Mouse (Mus musculus): Measurements from ENCODE around the gene Hivep2.

Gene Hivep2

DNA sequence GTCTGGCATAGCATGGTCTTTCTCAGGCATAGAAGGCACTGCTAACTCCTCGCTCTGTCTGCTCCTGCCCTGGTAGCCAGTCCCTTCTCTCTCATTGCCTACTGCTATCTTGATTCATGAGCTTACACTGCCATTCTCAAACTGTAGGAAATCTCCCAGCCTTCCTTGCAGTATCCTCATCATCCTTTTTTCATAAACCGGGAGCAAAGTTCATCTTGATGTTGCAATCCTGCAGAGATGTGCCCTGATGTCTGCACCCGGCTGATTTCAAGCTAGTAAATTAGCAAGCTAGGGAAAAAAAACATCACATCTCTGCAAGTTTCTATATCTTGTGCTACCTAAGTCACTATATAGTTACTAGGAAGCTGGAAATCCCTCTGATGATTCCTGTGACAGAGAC, 179.0 kb downstream of the Hivep2 start:
- DNase-seq (ENCODE audit: low read depth, low spot score): no peak

DNA sequence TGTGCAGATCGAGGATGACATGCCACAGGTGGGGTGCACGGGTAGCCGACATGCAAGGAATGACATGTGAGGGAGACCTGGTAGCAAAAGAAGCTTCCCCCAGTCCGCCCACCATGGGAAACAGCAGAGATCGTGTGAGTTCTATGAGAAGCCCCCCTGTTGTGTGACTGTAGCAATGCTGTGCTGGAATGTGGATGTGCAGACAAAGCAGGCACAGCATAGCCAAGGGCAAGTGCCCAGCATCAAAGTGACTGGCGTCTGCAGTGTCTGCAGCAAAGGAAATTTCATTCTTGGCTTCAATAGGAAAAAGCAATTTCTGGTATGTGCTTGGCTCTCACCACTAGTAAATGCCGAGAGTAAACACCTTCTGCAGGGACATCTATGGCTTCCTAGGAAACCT, 199.0 kb downstream of the Hivep2 start:
- peak; percentile 43 for DNase-seq (ENCODE audit: low read depth, low spot score)

DNA sequence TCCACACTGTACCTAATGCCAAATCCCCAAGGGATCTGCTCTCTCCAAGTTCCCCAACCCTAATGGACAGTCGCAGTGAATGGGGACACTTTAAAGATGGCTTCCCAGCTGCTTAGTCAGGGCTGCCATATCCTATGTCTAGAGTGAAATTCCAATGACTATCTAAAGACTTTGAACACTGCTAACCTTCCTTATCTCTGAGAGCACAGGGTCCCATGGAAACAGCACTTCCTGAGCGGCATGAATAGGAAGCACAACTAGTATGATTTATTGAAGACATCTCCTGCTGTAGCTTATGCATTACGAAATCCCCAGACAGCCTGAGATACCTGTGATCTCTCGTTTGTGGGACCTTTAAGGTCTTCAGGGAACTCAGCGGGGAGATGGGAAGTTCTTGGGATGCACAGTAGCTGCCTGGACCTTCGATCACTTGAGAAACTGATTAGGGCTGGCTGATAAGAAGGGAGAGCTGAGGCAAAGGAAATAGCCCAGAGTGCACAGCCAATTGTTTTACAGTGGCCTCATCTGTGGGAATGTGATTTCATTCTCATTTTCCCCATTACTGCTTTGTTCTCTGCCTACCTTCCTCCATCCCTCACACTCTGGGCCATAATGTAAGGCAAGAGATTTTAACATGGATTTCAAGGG, 202.4 kb downstream of the Hivep2 start:
- no peak for DNase-seq (ENCODE audit: low read depth, low spot score)

DNA sequence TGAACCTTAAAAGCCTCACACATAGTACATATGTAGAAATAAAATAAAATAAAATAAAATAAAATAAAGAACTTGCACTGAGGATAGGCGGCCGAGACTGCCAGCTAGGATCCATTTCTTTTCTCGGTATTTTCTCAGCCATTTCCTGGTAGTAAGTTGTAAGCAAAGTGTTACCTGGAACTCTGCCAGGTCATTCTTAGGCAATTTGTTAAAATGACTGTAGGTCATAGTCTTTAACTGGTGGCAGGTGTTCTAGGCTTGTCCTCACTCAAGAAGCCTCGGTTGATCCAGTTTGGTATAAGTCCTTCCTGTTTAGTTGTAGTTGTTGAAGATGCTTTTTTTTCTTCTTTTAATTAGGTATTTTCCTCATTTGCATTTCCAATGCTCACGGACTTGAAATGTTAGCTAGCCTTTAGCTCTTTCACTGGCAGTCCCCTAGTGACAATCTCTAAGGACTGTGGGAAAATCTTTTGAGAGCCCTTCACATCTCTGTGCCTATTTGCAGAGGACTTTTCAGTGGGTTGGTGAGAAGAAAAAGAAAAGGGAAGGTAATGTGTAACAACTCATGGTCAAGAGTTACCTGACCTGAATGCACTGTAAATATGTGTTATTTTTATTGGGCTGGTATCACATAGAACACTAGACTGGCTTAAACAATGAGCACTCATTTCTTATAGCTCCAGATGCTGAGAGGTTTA, 203.1 kb downstream of the Hivep2 start:
- DNase-seq (ENCODE audit: low read depth, low spot score): no peak

GRCm38 (mm10) chr10:14174124-14174523, 208.2 kb downstream of the Hivep2 start:
- no peak for DNase-seq (ENCODE audit: low read depth, low spot score)

DNA sequence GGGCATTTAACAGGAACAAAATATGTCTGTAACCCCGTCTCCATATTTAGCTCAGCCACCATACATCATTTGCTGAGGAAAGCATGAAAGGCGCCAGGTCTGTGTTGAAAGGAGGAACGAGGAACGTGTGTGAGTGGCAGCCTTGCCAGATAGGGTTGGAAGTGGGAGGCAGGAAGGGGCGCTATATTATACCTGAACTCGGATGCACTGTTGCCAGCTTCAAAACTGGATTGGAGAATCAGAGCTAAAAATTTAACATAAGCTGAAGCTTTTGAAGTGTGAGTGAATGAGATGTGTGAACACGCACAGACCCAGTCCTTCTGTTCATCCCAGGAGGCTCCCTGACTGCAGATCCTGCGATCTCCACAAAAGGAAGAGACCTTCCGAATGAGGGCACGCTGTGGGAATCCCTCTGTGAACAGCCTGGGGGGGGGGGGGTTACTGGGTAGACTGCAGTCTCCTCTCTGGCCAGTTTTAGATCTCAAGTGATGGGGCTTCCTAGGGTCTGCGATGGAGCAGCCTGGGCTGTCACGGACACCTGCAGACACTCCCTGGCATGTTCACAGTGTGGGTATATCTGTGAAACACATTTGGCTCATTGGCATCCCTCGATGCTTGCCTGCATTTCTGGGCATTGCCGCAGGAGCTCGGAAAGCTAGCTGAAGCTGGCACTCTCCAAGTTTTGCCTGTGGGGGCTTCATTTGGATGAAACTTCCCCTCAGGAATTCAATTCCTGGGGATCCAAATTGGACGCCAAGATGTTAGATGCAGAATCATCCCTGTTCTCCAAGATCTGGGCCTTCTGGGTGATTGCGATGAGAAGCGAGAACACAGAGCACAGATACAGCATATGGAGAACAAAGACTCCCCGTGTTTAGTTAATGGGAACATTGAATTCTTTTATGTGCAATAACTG, 213.8 kb downstream of the Hivep2 start:
- no peak for DNase-seq (ENCODE audit: low read depth, low spot score)

DNA sequence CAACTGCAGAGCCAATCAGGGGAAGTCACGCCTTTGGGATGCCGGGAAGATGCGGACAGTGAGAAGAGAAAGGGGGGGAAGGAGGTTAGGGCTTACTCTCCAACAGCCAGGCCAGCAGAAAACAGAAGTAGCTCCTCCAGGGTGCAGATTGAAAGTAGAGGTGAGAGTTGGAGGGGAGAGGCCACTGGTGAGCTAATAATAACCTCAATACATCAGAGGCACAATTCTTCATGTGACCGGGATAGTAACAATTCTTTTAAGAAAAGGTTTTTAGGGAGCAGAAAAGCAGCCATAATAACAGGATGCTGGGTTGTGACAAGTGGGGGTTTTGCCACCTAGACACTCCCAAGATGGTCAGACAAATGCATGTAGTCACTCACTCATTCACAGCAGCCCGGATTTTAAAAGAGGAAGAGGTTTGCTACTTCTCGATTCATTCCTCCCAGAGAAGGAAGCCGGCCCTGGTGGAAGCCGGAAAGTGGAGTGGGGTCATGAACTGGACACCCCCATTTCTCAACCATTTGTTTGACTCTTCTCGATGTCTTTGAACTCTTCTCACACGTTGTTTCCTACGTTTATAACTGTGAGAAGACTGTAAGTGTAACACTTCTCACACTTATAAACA, 220.6 kb downstream of the Hivep2 start:
- no peak for DNase-seq (ENCODE audit: low read depth, low spot score)

DNA sequence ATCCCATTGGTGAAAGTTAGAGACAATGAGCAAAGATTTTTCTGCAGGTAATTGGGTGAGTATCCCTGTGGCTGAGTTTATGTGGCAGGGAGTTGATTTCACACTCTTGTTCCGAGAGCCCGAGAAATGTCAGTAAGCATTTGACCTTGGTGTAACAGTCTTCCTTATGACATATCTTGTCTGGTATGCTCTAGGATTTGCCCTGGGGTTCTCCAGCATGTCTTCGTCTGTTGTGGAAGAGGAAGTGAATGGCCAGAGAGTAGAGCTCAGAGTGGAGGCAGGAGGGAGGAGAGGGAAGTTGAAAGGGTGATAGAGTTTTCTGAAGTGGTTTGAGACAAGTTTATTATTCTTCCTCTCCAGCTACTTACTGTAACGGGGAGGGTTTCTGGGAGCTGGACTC, 223.2 kb downstream of the Hivep2 start:
- no peak for DNase-seq (ENCODE audit: low read depth, low spot score)

DNA sequence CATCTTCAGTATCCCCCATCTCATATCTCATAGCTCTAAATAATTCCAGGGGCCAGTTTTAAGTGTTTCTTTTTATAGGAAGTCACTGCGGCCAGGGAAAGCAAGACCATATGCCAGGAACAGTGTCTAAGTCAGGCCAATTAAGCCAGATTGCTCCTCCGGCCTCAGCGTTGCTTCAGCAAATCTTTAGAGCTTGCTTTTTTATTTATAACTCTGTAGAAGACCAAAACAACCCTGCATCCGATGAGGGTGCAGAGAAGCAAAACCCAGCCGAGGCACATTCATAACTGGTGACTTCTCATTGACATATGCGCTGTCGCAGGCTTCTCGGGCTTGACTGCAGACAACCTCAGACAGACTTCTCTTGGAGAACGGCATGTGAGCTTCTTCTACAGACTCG, 225.3 kb downstream of the Hivep2 start:
- no peak for DNase-seq (ENCODE audit: low read depth, low spot score)

DNA sequence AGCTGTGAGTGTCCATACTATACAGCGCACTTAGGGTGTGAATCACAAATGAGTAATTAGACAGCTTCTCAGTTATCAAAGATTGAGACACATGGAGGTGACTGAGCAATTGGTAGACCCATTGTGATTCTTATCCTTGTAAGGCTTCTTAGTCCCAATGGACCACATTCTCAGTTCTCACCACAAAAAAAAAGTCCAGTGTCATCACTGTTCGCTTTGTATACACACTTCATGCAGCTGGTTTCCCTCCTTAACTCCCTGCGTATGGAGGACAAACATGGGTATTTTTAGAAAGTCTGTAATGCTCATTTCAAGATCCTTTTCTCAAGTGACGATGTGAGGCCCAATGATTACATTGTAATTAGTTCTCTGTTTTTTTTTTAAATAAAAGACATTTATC, 226.3 kb downstream of the Hivep2 start:
- no peak for DNase-seq (ENCODE audit: low read depth, low spot score)

DNA sequence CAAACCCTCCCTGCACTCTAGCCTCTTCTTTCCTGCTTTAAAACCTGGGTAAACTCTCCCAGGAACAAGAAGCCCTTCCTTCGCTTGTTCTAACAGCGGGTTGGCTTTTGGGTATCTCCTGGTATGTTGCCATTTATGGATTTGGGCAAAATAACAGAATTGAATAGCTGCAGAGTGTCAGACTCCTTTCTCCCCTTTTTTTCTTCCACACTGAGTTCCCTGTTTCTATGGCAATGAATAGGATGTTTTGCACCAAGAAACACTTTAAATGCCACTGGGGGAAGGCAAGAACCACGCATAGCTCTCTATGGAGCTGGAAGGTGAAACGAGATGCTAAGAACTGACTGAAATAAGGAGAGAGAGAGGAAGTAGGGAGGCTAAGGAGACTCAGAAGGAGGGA, 227.8 kb downstream of the Hivep2 start:
- DNase-seq (ENCODE audit: low read depth, low spot score): no peak

GRCm38 (mm10) chr10:14195778-14196650, 230.1 kb downstream of the Hivep2 start:
- DNase-seq (ENCODE audit: low read depth, low spot score): no peak

DNA sequence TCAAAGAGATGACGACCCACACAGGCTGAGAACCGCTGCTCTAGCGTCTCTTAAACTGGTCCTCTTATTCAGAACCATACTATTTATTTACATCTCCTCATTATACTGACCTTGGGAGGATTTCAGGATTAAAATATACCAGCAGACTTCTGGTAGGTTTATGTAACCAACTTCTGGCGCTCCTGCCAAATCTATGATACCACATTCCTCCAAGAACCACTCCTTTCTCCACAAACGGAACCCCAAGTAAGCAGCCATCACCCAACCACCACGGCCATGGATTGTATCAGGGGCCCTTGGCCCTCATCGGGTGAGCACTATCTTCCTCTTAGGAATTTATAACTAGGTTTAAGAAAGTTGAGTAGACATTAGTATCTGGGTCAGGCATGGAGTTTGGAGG, 230.9 kb downstream of the Hivep2 start:
- no peak for DNase-seq (ENCODE audit: low read depth, low spot score)

- DNase-seq (ENCODE audit: low read depth, low spot score): no peak
Measured at GRCm38 (mm10) chr10:14197261-14197660, 231.4 kb downstream of the Hivep2 start.

- DNase-seq (ENCODE audit: low read depth, low spot score): no peak
Measured at GRCm38 (mm10) chr10:14199332-14199731, 233.5 kb downstream of the Hivep2 start.

- DNase-seq (ENCODE audit: low read depth, low spot score): peak; percentile 53
Measured at GRCm38 (mm10) chr10:14200310-14200709, 234.4 kb downstream of the Hivep2 start.

Measured in mesoderm, embryonic 11.5 days (tissue).